Mouse (Mus musculus) E14TG2a.4 (cell line): ENCODE results near the gene Kat2b.
"Not testable (repeated sequence)": the region's sequence is repeated elsewhere in the genome, so short reads cannot be mapped to it uniquely, and the experiment has no call there.

Experiments used
- CTCF ChIP-seq: conservative IDR thresholded peaks from 2 replicates; pipeline ENCODE4 v1.5.1; 2014; ENCODE audit warnings: low read length
- NANOG ChIP-seq: IDR thresholded peaks from 2 replicates; pipeline ENCODE4 v1.6.1; 2014; ENCODE audit warnings: borderline replicate concordance, low read length, mixed read lengths

DNA sequence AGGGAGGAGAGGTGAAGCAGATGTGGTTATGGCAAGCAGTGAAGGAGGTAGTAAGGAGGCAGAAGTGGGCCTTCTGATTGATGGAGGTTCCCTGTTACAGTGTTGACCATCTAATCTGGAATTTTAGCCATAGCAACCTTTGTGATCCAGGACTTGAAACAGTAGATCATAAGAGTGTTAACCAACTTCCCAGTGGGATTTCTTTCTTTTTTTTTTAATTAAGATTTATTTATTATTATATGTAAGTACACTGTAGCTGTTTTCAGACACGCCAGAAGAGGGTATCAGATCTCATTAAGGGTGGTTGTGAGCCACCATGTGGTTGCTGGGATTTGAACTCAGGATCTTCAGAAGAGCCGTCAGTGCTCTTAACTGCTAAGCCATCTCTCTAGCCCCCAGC, 27.3 kb upstream of the Kat2b start, which contains the start of gene Pp2d1:
- TF ChIP-seq CTCF, NANOG: not testable (repeated sequence)
